Mouse (Mus musculus) lung, embryonic 14.5 days (tissue): ENCODE measurements at regions not wholly inside any gene's neighbourhood (a gene's known extent, or its start where the extent isn't known, plus 50 kb on each side); places are given as distances from the start of the nearest gene placed in this dataset.

Source experiments
- ATAC-seq: fragments of 200-750 bp; cut with Nextera tagmentation; 2 replicates; pipeline ENCODE4 v1.8.0; 2017; ENCODE audit warnings: mild to moderate bottlenecking, moderate TSS enrichment, moderate library complexity; ENCODE audit not compliant: insufficient read depth
- DNase-seq: peaks from one replicate; pipeline ENCODE4 v3.0.0-alpha.2; 2015
- H3K27ac ChIP-seq: fragments of 300-500 bp; sonication (generic); 2 replicates; pipeline ENCODE4 v1.5.1; 2014; ENCODE audit warnings: low read depth, mild to moderate bottlenecking, moderate library complexity
- H3K27me3 ChIP-seq: fragments of 300-500 bp; sonication (generic); 2 replicates; pipeline ENCODE4 v1.6.1; 2014; ENCODE audit warnings: low read length, control low read depth; ENCODE audit not compliant: insufficient read depth
- H3K36me3 ChIP-seq: fragments of 300-500 bp; sonication (generic); 2 replicates; pipeline ENCODE4 v1.6.1; 2014; ENCODE audit warnings: control low read depth; ENCODE audit not compliant: insufficient read depth
- H3K4me1 ChIP-seq: fragments of 300-500 bp; sonication (generic); 2 replicates; pipeline ENCODE4 v1.6.1; 2014; ENCODE audit warnings: antibody characterized with exemption, control low read depth; ENCODE audit not compliant: insufficient read depth
- H3K4me2 ChIP-seq: fragments of 300-500 bp; sonication (generic); 2 replicates; pipeline ENCODE4 v1.6.1; 2014; ENCODE audit warnings: mild to moderate bottlenecking
- H3K4me3 ChIP-seq: fragments of 300-500 bp; sonication (generic); 2 replicates; pipeline ENCODE4 v1.5.1; 2014; ENCODE audit warnings: low read depth, low read length
- H3K9ac ChIP-seq: fragments of 300-500 bp; sonication (generic); 2 replicates; pipeline ENCODE4 v1.6.1; 2014
- H3K9me3 ChIP-seq: fragments of 300-500 bp; sonication (generic); 2 replicates; pipeline ENCODE4 v1.6.1; 2016; ENCODE audit warnings: low read depth, low read length, control low read depth
- CTCF ChIP-seq: IDR thresholded peaks from 2 replicates; pipeline ENCODE4 v1.5.1; 2016; ENCODE audit warnings: antibody characterized with exemption, low read depth
- WGBS: fragments of 180-500 bp; shearing (Covaris S2); extraction: QIAGEN DNeasy Blood & Tissue Kit; methylation state at CpG from one replicate; pipeline ENCODE4 v1.1.7; 2014; 5-methylcytosine and 5-hydroxymethylcytosine counted together

DNA sequence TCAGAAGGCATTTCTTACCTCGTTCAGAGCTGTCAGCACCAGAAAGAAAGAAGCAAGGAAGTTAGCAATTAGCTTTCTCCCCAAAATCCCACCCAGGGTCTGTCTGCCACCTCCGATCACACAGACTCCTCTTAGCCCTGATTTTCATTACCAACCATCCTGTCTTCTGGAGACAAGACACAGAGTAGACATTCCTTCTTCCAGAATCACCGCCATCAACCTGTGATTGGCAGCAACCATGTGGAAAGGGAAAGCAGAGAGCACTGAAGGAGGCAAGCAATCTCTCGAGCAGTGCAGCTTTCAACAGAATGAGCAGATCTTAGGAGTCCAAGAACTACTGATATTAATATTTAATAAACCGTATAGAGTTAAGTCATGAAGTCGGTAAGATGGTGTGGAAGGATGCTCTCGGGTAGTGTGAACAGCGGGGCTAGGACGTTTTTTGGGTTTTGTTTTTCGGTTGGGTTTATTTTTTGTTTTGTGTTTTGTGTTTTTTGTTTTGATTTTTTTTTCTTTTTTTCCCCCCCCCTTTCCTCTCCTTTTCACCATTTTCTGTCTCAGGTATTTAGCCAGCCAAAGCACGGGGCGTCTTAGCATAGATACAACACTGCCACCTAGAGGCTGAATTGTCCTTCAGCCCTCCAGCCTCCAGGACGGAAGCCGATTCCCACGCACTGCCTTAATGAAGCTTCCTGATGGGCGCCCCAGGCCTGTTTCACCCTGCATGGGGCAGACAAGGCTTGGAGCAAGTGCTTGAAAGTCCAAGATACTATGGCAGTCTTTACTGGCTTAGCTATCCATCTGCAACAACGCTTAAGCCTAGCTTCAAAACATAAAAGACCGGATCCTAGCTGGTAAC, 2505.0 kb upstream of the 5930422O12Rik start:
- H3K9me3 ChIP-seq, result no peaks in the 10 kb centered on the region
- ATAC-seq, result peak; percentile 70; the same call in 1 of the 2 replicates
- WGBS, result 36% methylated on average over 18 of the region's 18 CpGs
- H3K4me1 ChIP-seq, result no peaks in the 10 kb centered on the region
- H3K4me2 ChIP-seq, result no peak overlapping the region
- peak; percentile 87 for TF ChIP-seq CTCF
- H3K27me3 ChIP-seq, result no peaks in the 10 kb centered on the region
- H3K4me3 ChIP-seq, result no peak overlapping the region
- H3K36me3 ChIP-seq, result no peaks in the 10 kb centered on the region
- no peak overlapping the region for H3K9ac ChIP-seq
- H3K27ac ChIP-seq, result no peak overlapping the region
- DNase-seq, result peak; percentile 92

DNA sequence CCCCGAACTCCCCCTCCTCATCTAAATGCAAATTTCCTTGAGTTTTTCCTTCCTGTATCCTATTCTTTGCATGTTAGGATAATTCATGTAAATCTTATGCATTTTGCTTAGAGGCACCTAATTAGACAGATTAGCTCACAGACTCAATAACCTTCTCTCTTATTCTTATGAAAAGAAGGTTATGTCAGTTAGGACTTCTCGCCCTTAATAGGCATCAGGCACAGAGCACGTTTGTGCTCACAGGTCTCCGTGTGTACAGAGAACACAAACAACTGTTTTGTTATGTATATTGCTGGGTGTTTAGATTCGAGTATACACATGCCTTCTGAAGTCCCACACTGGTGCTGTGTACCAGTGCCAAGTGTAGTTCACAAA, 2504.4 kb upstream of the 5930422O12Rik start:
- H3K4me2 ChIP-seq, result no peak overlapping the region
- H3K36me3 ChIP-seq, result no peaks in the 10 kb centered on the region
- no peaks in the 10 kb centered on the region for H3K4me1 ChIP-seq
- H3K4me3 ChIP-seq, result no peak overlapping the region
- no peaks in the 10 kb centered on the region for H3K27me3 ChIP-seq
- ATAC-seq (no peak), DNase-seq (no peak)
- H3K9me3 ChIP-seq, result no peaks in the 10 kb centered on the region
- H3K9ac ChIP-seq, result no peak overlapping the region
- H3K27ac ChIP-seq, result no peak overlapping the region
- WGBS, result 44% methylated on average over 5 of the region's 5 CpGs
- TF ChIP-seq CTCF, result no peak

DNA sequence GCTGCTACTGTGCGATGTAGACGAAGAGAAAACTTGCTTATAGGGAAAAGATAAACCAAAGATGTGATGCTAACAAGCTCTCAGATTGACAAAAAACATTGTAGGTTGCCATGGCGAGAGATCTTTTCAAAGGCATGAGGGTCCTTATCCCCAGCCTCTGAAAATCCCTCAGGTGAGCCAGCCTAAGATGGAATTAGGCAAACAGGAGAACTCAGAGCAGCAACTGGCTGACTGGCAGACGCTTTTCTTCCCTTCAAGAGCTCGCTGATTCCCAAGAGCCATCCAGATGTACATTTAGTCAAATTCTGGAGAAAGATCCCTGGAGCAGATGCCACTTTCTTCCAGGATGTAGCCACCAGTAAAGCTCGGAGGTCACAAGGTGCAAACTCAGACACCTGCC, 2503.9 kb upstream of the 5930422O12Rik start:
- no peaks in the 10 kb centered on the region for H3K4me1 ChIP-seq
- TF ChIP-seq CTCF, result no peak
- no peak overlapping the region for H3K4me3 ChIP-seq
- H3K27ac ChIP-seq, result no peak overlapping the region
- DNase-seq (no peak), ATAC-seq (no peak)
- H3K36me3 ChIP-seq, result no peaks in the 10 kb centered on the region
- H3K9me3 ChIP-seq, result no peaks in the 10 kb centered on the region
- no peak overlapping the region for H3K4me2 ChIP-seq
- no peaks in the 10 kb centered on the region for H3K27me3 ChIP-seq
- 55% methylated on average over 6 of the region's 6 CpGs for WGBS
- no peak overlapping the region for H3K9ac ChIP-seq

DNA sequence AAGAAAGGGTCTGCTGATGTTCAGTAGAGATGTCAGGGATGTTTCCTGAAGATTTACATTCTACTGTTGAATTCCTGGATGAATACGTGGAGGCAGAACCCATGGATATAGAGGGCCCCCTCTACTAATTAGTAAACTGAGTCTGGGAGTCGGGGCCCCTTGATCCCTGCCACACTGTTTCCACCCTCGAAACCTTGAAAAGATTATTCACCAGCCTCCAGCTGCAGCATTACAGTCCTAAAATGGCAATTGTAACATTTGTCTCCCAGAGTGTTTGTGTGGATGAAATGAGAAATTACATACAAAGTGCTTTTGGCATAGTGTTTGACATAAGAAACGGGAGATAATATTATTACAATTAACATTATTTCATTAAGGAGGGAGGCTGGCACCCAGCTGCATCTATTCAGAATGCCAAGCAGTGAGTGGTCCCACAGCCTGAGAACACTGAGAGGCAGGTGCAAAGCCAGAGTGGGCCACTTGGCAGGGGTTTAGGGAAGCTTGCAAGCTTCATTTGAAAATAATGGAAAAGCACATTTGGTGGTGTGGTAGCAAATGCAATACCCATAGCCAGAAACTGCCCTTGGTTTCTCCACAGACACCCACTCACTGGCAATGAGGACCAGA, 2490.9 kb upstream of the 5930422O12Rik start:
- Histone ChIP-seq H3K36me3 (no peaks in the 10 kb centered on the region), H3K4me1 (no peaks in the 10 kb centered on the region), H3K4me3 (no peak overlapping the region), H3K27me3 (no peaks in the 10 kb centered on the region), H3K27ac (no peak overlapping the region), H3K9me3 (no peaks in the 10 kb centered on the region), H3K9ac (no peak overlapping the region), H3K4me2 (no peak overlapping the region)
- WGBS, result 71% methylated on average over 4 of the region's 4 CpGs
- DNase-seq (no peak), ATAC-seq (no peak)
- TF ChIP-seq CTCF, result no peak

DNA sequence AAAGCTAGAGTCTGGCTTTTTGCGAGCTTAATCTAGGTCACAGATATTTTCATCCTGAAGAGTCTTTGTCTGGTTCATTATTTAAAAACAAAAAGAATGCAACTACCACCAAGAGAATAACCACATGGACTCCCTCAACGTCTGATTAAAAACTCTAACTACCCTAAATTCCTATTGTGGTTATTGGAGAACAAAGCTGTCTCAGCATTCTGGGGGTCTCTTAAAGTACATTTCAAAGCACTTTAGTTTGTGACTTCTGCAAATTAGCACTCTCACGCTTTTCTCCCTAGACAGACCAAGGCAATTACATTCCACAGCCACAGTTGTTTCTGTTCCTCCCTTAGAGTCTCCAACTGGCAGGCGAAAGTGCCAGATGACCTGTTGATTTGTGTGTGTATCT, 2487.6 kb upstream of the 5930422O12Rik start:
- H3K4me3 ChIP-seq, result no peak overlapping the region
- WGBS, result 40% methylated on average over 4 of the region's 4 CpGs
- no peaks in the 10 kb centered on the region for H3K9me3 ChIP-seq
- H3K4me2 ChIP-seq, result no peak overlapping the region
- ATAC-seq (no peak), DNase-seq (no peak)
- H3K4me1 ChIP-seq, result no peaks in the 10 kb centered on the region
- no peaks in the 10 kb centered on the region for H3K36me3 ChIP-seq
- H3K9ac ChIP-seq, result no peak overlapping the region
- TF ChIP-seq CTCF, result no peak
- H3K27me3 ChIP-seq, result no peaks in the 10 kb centered on the region
- no peak overlapping the region for H3K27ac ChIP-seq

DNA sequence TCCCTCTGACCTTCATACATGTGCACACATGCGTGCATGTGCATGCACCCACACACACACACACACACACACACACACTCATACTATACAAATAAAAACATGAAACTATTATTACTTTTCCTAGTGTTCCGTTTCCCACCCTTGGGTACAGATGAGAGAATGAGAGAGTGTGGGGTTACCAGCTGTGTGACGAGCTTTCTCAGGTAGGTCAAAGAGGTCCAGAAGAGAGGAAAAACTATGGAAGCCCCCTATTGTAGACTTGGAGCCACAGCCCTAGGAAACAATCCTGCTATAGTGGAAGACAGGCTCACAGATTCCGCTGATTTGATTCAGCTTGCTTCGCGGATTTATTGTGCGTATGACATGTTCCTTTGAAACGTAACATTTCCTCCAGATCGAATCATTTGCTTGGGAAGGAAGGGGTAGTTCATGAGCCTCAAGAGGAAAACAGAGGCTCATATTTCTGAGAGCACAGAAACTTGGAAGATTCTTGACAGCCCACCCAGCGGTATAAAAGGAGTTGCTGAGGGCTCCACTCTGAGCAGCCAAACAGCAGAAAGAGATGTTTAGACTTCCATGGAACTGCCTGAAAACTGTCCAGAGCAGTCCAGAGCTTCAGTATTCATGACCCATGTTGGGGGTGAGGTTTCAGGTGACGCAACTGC, 2486.9 kb upstream of the 5930422O12Rik start:
- no peak for ATAC-seq
- no peak for DNase-seq

More for the DNA sequence above, 2486.9 kb upstream of the 5930422O12Rik start:
- H3K27ac ChIP-seq, result no peak overlapping the region
- WGBS, result 72% methylated on average over 11 of the region's 11 CpGs
- no peak overlapping the region for H3K4me2 ChIP-seq
- H3K36me3 ChIP-seq, result no peaks in the 10 kb centered on the region
- no peaks in the 10 kb centered on the region for H3K27me3 ChIP-seq
- H3K9ac ChIP-seq, result no peak overlapping the region
- no peaks in the 10 kb centered on the region for H3K4me1 ChIP-seq
- no peak for TF ChIP-seq CTCF
- no peaks in the 10 kb centered on the region for H3K9me3 ChIP-seq
- no peak overlapping the region for H3K4me3 ChIP-seq
